Comparison of ENCODE assay signal across 12 mouse cellular contexts in genomic region chr13:56208225-56209066, GRCm38 (mm10). TPM values are rescaled to one million over a fixed set of nuclear protein-coding genes. Genes with fewer than 3 reads are reported as not detected.
DNase-seq lines count a peak whose midpoint lies in the region; ATAC-seq and TF ChIP-seq lines count a peak whose summit lies in the region.
"Had no signal": no experiment of that assay in that cellular context is flagged by ENCODE, and none has a peak within 500 bp of the region (broad histone marks: within the 10 kb centered on the region; RNA-seq: fewer than 3 reads in every experiment).

No protein-coding gene starts in this region.

- 16% methylated on average over 35 of the region's 35 CpGs for WGBS in heart, postnatal 0 days
- WGBS in embryonic facial prominence, embryonic 11.5 days, result 2% methylated on average over 34 of the region's 35 CpGs
- WGBS in intestine, embryonic 14.5 days, result 6% methylated on average over 35 of the region's 35 CpGs
- 1% methylated on average over 35 of the region's 35 CpGs for WGBS in neural tube, embryonic 12.5 days
- WGBS in cerebellum, adult 2 months, result 12% methylated on average over 35 of the region's 35 CpGs

- TF ChIP-seq EP300 in heart, postnatal 0 days (IDR thresholded peaks at IDR 0.05; ENCODE audit: low read depth), result no peak

- TF ChIP-seq CTCF in heart, postnatal 0 days (IDR thresholded peaks at IDR 0.05; ENCODE audit: low read depth), result no peak
- TF ChIP-seq CTCF in cerebellum, adult 2 months (IDR thresholded peaks at IDR 0.05; ENCODE audit: borderline replicate concordance, insufficient read depth, low read depth, low read length), result no peak

- 0 out of 2 replicates have a peak overlapping the region, but pooled peaks have one; percentile 15 for H3K4me2 ChIP-seq in heart, postnatal 0 days (ENCODE audit: low read depth, low read length)
- H3K4me2 ChIP-seq in embryonic facial prominence, embryonic 11.5 days (ENCODE audit: low read depth, low read length), result peak overlapping the region; percentile 47
- H3K4me2 ChIP-seq in intestine, embryonic 14.5 days (ENCODE audit: low read length), result peak overlapping the region; percentile 45
- peak overlapping the region; percentile 52 for H3K4me2 ChIP-seq in neural tube, embryonic 12.5 days (replicated peaks)

- ATAC-seq in heart, postnatal 0 days (ENCODE audit: insufficient read depth, low read depth), result no peak
- ATAC-seq in embryonic facial prominence, embryonic 11.5 days (replicated peaks; ENCODE audit: insufficient number of reproducible peaks, low FRiP score, low TSS enrichment, low read depth), result peak; percentile 89
- no peak; the same call in 1 of the 2 replicates for ATAC-seq in intestine, embryonic 14.5 days (replicated peaks; ENCODE audit: low FRiP score, low TSS enrichment, low read depth)
- peak; percentile 78 for ATAC-seq in neural tube, embryonic 12.5 days (ENCODE audit: low FRiP score, low read depth)
- ATAC-seq: CD4-positive, CD25-positive, alpha-beta regulatory T cell, adult 4 months had no signal

- H3K4me1 ChIP-seq in heart, postnatal 0 days (ENCODE audit: control insufficient read depth, insufficient read depth), result no peaks in the 10 kb centered on the region
- peaks cover 7% of the 10 kb centered on the region; the same call in 1 of the 2 replicates for H3K4me1 ChIP-seq in embryonic facial prominence, embryonic 11.5 days (ENCODE audit: control insufficient read depth, insufficient read depth, low read length)
- peaks cover 9% of the 10 kb centered on the region for H3K4me1 ChIP-seq in intestine, embryonic 14.5 days (replicated peaks; ENCODE audit: control insufficient read depth, insufficient read depth, low read length)
- H3K4me1 ChIP-seq in neural tube, embryonic 12.5 days, result peaks cover 18% of the 10 kb centered on the region
- no peaks in the 10 kb centered on the region for H3K4me1 ChIP-seq in cerebellum, adult 2 months (ENCODE audit: control insufficient read depth, insufficient read depth, low read length)

- no peak for TF ChIP-seq POLR2A in cerebellum, adult 2 months (IDR thresholded peaks at IDR 0.05; ENCODE audit: borderline replicate concordance, insufficient read depth, low read length)

- H3K9ac ChIP-seq in heart, postnatal 0 days (replicated peaks; ENCODE audit: low read depth, low read length), result no peak overlapping the region
- peak overlapping the region; percentile 32; the same call in 1 of the 2 replicates for H3K9ac ChIP-seq in embryonic facial prominence, embryonic 11.5 days (replicated peaks; ENCODE audit: low read length)
- H3K9ac ChIP-seq in intestine, embryonic 14.5 days (ENCODE audit: low read length), result no peak overlapping the region; the same call in 1 of the 2 replicates
- H3K9ac ChIP-seq in neural tube, embryonic 12.5 days, result no peak overlapping the region

- H3K36me3 ChIP-seq in heart, postnatal 0 days (replicated peaks; ENCODE audit: control insufficient read depth, insufficient read depth, low read length), result no peaks in the 10 kb centered on the region
- H3K36me3 ChIP-seq in embryonic facial prominence, embryonic 11.5 days (replicated peaks; ENCODE audit: control insufficient read depth, insufficient read depth, low read depth, low read length), result no peaks in the 10 kb centered on the region
- H3K36me3 ChIP-seq in intestine, embryonic 14.5 days (ENCODE audit: control insufficient read depth, insufficient read depth, low read length), result no peaks in the 10 kb centered on the region
- no peaks in the 10 kb centered on the region for H3K36me3 ChIP-seq in neural tube, embryonic 12.5 days

- DNase-seq in heart, postnatal 0 days (ENCODE audit: low spot score), result no peak
- DNase-seq in heart, postnatal 36 days, result no peak
- DNase-seq in embryonic facial prominence, embryonic 11.5 days (ENCODE audit: low spot score), result peak; percentile 78
- no peak for DNase-seq in intestine, embryonic 14.5 days (ENCODE audit: low spot score)
- no peak for DNase-seq in right cerebral cortex, postnatal 25 days
- DNase-seq in layer of hippocampus, adult 8-10 months (ENCODE audit: low spot score in 2 of 2), result no peak
- no peak for DNase-seq in cerebellum, adult 2 months
- DNase-seq: adrenal gland, postnatal 25 days; thymus, adult 2 months had no signal

- intact Hi-C loops in heart, postnatal 36 days (cut with DNase I), result no loop called here

- peaks cover 27% of the 10 kb centered on the region for H3K27me3 ChIP-seq in heart, postnatal 0 days (ENCODE audit: control insufficient read depth, insufficient read depth, low read length)
- no peaks in the 10 kb centered on the region for H3K27me3 ChIP-seq in embryonic facial prominence, embryonic 11.5 days (ENCODE audit: control insufficient read depth, insufficient read depth, low read length)
- peaks cover 11% of the 10 kb centered on the region; the same call in 1 of the 2 replicates for H3K27me3 ChIP-seq in intestine, embryonic 14.5 days (replicated peaks; ENCODE audit: control insufficient read depth, insufficient read depth, low read length)
- H3K27me3 ChIP-seq in neural tube, embryonic 12.5 days (replicated peaks), result peaks cover 58% of the 10 kb centered on the region
- no peaks in the 10 kb centered on the region; the same call in 1 of the 2 replicates for H3K27me3 ChIP-seq in cerebellum, adult 2 months (ENCODE audit: control insufficient read depth, insufficient read depth, low read length)

- no peak overlapping the region for H3K27ac ChIP-seq in heart, postnatal 0 days (ENCODE audit: low read depth)
- H3K27ac ChIP-seq in embryonic facial prominence, embryonic 11.5 days (replicated peaks; ENCODE audit: low read depth, low read length), result peak overlapping the region; percentile 70; the same call in 1 of the 2 replicates
- no peak overlapping the region; the same call in 1 of the 2 replicates for H3K27ac ChIP-seq in intestine, embryonic 14.5 days (ENCODE audit: low read depth)
- H3K27ac ChIP-seq in neural tube, embryonic 12.5 days, result no peak overlapping the region
- no peak overlapping the region for H3K27ac ChIP-seq in cerebellum, adult 2 months (ENCODE audit: insufficient read depth, low read length)

- H3K9me3 ChIP-seq in heart, postnatal 0 days (replicated peaks; ENCODE audit: control insufficient read depth, low read length), result peaks cover 8% of the 10 kb centered on the region; the same call in 1 of the 2 replicates
- no peaks in the 10 kb centered on the region for H3K9me3 ChIP-seq in embryonic facial prominence, embryonic 11.5 days (replicated peaks; ENCODE audit: control insufficient read depth, low read length)
- H3K9me3 ChIP-seq in intestine, embryonic 14.5 days (ENCODE audit: control insufficient read depth, low read length), result no peaks in the 10 kb centered on the region
- H3K9me3 ChIP-seq in neural tube, embryonic 12.5 days, result peaks cover 10% of the 10 kb centered on the region; the same call in 1 of the 2 replicates

- H3K4me3 ChIP-seq in heart, postnatal 0 days (ENCODE audit: low read depth, low read length), result no peak overlapping the region
- 0 out of 2 replicates have a peak overlapping the region, but pooled peaks have one; percentile 9 for H3K4me3 ChIP-seq in embryonic facial prominence, embryonic 11.5 days (ENCODE audit: low read depth, low read length)
- H3K4me3 ChIP-seq in intestine, embryonic 14.5 days (ENCODE audit: low read depth, low read length), result 0 out of 2 replicates have a peak overlapping the region, but pooled peaks have one; percentile 15
- H3K4me3 ChIP-seq in neural tube, embryonic 12.5 days, result peak overlapping the region; percentile 16; the same call in 1 of the 2 replicates
- H3K4me3 ChIP-seq in cerebellum, adult 2 months (replicated peaks; ENCODE audit: insufficient read depth, low read depth, low read length), result no peak overlapping the region

RNA-seq across cellular contexts. Expression of gene Tifab, which starts 29.8 kb away (rescaled TPM):
- total RNA-seq in heart, postnatal 0 days (2014; rRNA removed; ENCODE audit: low replicate concordance), result not detected in 2 replicates
- 0.71 and 0.88 TPM in 2 replicates for polyA plus RNA-seq in heart, postnatal 0 days (2015; fragmentation: Nextera tagmentation; extraction: Ambion mirVana)
- 1 to 10 TPM; 1.3 to 1.7 TPM for total RNA-seq in heart, postnatal 36 days (2021)
- polyA plus RNA-seq in embryonic facial prominence, embryonic 11.5 days (2014; fragmentation: Nextera tagmentation; extraction: Ambion mirVana), result 0.36 and 0.38 TPM in 2 replicates
- polyA plus RNA-seq in intestine, embryonic 14.5 days (2014; fragmentation: Nextera tagmentation; extraction: Ambion mirVana), result 1.6 and 1.8 TPM in 2 replicates
- 1.4 TPM in 2 replicates for polyA plus RNA-seq in neural tube, embryonic 12.5 days (2016; fragmentation: Nextera tagmentation; extraction: Ambion mirVana)
- total RNA-seq in layer of hippocampus, adult 8-10 months (2022), result 1 to 10 TPM; 1.6 to 7.4 (median 3.9) TPM
- 0.73 and 0.84 TPM in 2 replicates for polyA plus RNA-seq in cerebellum, adult 2 months (2012; rRNA removed)

RNA-seq across cellular contexts. Expression of gene Neurog1, which starts 43.5 kb away (rescaled TPM):
- not detected in 2 replicates for total RNA-seq in heart, postnatal 0 days (2014; rRNA removed; ENCODE audit: low replicate concordance)
- polyA plus RNA-seq in heart, postnatal 0 days (2015; fragmentation: Nextera tagmentation; extraction: Ambion mirVana), result not detected in 2 replicates
- not detected for total RNA-seq in heart, postnatal 36 days (2021)
- 8.6 and 10.5 TPM in 2 replicates for polyA plus RNA-seq in embryonic facial prominence, embryonic 11.5 days (2014; fragmentation: Nextera tagmentation; extraction: Ambion mirVana)
- polyA plus RNA-seq in intestine, embryonic 14.5 days (2014; fragmentation: Nextera tagmentation; extraction: Ambion mirVana), result not detected in 2 replicates
- 36.5 and 39.9 TPM in 2 replicates for polyA plus RNA-seq in neural tube, embryonic 12.5 days (2016; fragmentation: Nextera tagmentation; extraction: Ambion mirVana)
- total RNA-seq in layer of hippocampus, adult 8-10 months (2022), result under 1 TPM in 2 of 4 experiments, not detected in 2; 0.18 to 0.29 TPM
- not detected in 2 replicates for polyA plus RNA-seq in cerebellum, adult 2 months (2012; rRNA removed)
- total RNA-seq: adrenal gland, postnatal 25 days had no signal
- polyA plus RNA-seq: CD4-positive, CD25-positive, alpha-beta regulatory T cell, adult 4 months; large intestine, adult 2 months had no signal

Comparison
In these comparisons a context has a peak if more than half of its experiments do, and no peak if none do; other contexts are left out.
1. ATAC-seq: peak in embryonic facial prominence, embryonic 11.5 days (single experiment) and neural tube, embryonic 12.5 days (single experiment); none in heart, postnatal 0 days (single experiment) and intestine, embryonic 14.5 days (single experiment).
2. H3K4me3 ChIP-seq: peak in embryonic facial prominence, embryonic 11.5 days (single experiment), intestine, embryonic 14.5 days (single experiment) and neural tube, embryonic 12.5 days (single experiment); none in heart, postnatal 0 days (single experiment) and cerebellum, adult 2 months (single experiment).
3. Peak in every context shown above with its lines, with median percentiles within 50 percentile points of each other: H3K4me2 ChIP-seq.